Mouse (Mus musculus): ENCODE results near the gene Rcc2.
A peak's percentile ranks its signal among the peaks of the same experiment; 100 is the strongest.

The Rcc2 gene

GRCm38 (mm10) chr4:140700269-140701018, at the start of gene Rcc2:
Gene Rcc2, plus strand, starts transcription at chr4:140700541.
- DNase-seq: no peak

- DNase-seq: no peak
These were observed 46.3 kb upstream of the Rcc2 start for GRCm38 (mm10) chr4:140653835-140654583.

- no peak for DNase-seq
These were observed 45.5 kb upstream of the Rcc2 start for GRCm38 (mm10) chr4:140654798-140655197.

GRCm38 (mm10) chr4:140656529-140656928, 43.8 kb upstream of the Rcc2 start:
- no peak for DNase-seq

- DNase-seq: peak; percentile 78 to 88
These were observed 42.4 kb upstream of the Rcc2 start for GRCm38 (mm10) chr4:140657681-140658575.

- peak in 1 of 2 experiments; percentile 44 for DNase-seq
These were observed 38.8 kb upstream of the Rcc2 start for GRCm38 (mm10) chr4:140661406-140662022.

- peak; percentile 48 to 60 for DNase-seq
These were observed 37.9 kb upstream of the Rcc2 start for GRCm38 (mm10) chr4:140662453-140662852.

GRCm38 (mm10) chr4:140662882-140663585, 37.3 kb upstream of the Rcc2 start:
- DNase-seq: no peak

GRCm38 (mm10) chr4:140665053-140665452, 35.3 kb upstream of the Rcc2 start:
- no peak for DNase-seq

- peak; percentile 76 to 84 for DNase-seq
These were observed 34.6 kb upstream of the Rcc2 start, which contains the start of gene Arhgef10l for GRCm38 (mm10) chr4:140665760-140666159. Gene Arhgef10l, minus strand, starts transcription at chr4:140666012.

- no peak for DNase-seq
These were observed 32.5 kb upstream of the Rcc2 start for GRCm38 (mm10) chr4:140667802-140668201.

GRCm38 (mm10) chr4:140673527-140674264, 26.6 kb upstream of the Rcc2 start:
- no peak for DNase-seq

- peak; percentile 92 to 93 for DNase-seq
These were observed 25.9 kb upstream of the Rcc2 start for GRCm38 (mm10) chr4:140674345-140674926.

GRCm38 (mm10) chr4:140679038-140679437, 21.3 kb upstream of the Rcc2 start:
- DNase-seq: peak; percentile 65 to 75

GRCm38 (mm10) chr4:140679723-140680380, 20.5 kb upstream of the Rcc2 start:
- peak; percentile 88 to 90 for DNase-seq

GRCm38 (mm10) chr4:140680731-140681397, 19.5 kb upstream of the Rcc2 start:
- DNase-seq: no peak

- DNase-seq: no peak
These were observed 16.7 kb upstream of the Rcc2 start for GRCm38 (mm10) chr4:140683608-140684007.

GRCm38 (mm10) chr4:140684141-140684871, 16.0 kb upstream of the Rcc2 start:
- DNase-seq: peak; percentile 60 to 70

GRCm38 (mm10) chr4:140684881-140685303, 15.4 kb upstream of the Rcc2 start:
- no peak for DNase-seq

Data from kidney, postnatal 4 days (tissue).